Mouse (Mus musculus): ENCODE measurements at regions not wholly inside any gene's neighbourhood (a gene's known extent, or its start where the extent isn't known, plus 50 kb on each side); places are given as distances from the start of the nearest gene placed in this dataset.

GRCm38 (mm10) chr3:62159031-62159430, 179.1 kb upstream of the Arhgef26 start:
- peak; percentile 78 for DNase-seq (ENCODE audit: low read depth, low spot score)

GRCm38 (mm10) chr3:62170647-62171046, 167.5 kb upstream of the Arhgef26 start:
- peak; percentile 8 for DNase-seq (ENCODE audit: low read depth, low spot score)

GRCm38 (mm10) chr3:62187807-62188509, 150.2 kb upstream of the Arhgef26 start:
- no peak for DNase-seq (ENCODE audit: low read depth, low spot score)

- peak; percentile 63 for DNase-seq (ENCODE audit: low read depth, low spot score)
Measured at GRCm38 (mm10) chr3:62192466-62192865, 145.7 kb upstream of the Arhgef26 start.

- no peak for DNase-seq (ENCODE audit: low read depth, low spot score)
Measured at GRCm38 (mm10) chr3:62194421-62194820, 143.7 kb upstream of the Arhgef26 start.

GRCm38 (mm10) chr3:62196679-62197078, 141.5 kb upstream of the Arhgef26 start:
- no peak for DNase-seq (ENCODE audit: low read depth, low spot score)

- peak; percentile 18 for DNase-seq (ENCODE audit: low read depth, low spot score)
Measured at GRCm38 (mm10) chr3:62215806-62216205, 122.3 kb upstream of the Arhgef26 start.

GRCm38 (mm10) chr3:62217335-62217734, 120.8 kb upstream of the Arhgef26 start:
- DNase-seq (ENCODE audit: low read depth, low spot score): no peak

- DNase-seq (ENCODE audit: low read depth, low spot score): no peak
Measured at GRCm38 (mm10) chr3:62227697-62228096, 110.4 kb upstream of the Arhgef26 start.

GRCm38 (mm10) chr3:62228156-62228555, 110.0 kb upstream of the Arhgef26 start:
- no peak for DNase-seq (ENCODE audit: low read depth, low spot score)

GRCm38 (mm10) chr3:62241031-62241430, 97.1 kb upstream of the Arhgef26 start:
- no peak for DNase-seq (ENCODE audit: low read depth, low spot score)

- no peak for DNase-seq (ENCODE audit: low read depth, low spot score)
Measured at GRCm38 (mm10) chr3:62271703-62272102, 66.4 kb upstream of the Arhgef26 start.

GRCm38 (mm10) chr3:62278279-62278678, 59.9 kb upstream of the Arhgef26 start:
- no peak for DNase-seq (ENCODE audit: low read depth, low spot score)

GRCm38 (mm10) chr3:62280960-62281359, 57.2 kb upstream of the Arhgef26 start:
- DNase-seq (ENCODE audit: low read depth, low spot score): no peak
